Mouse (Mus musculus) layer of hippocampus, postnatal 25 days (tissue): ENCODE results near the gene Smad6. TPM values are rescaled to one million over a fixed set of nuclear protein-coding genes. Genes with fewer than 3 reads are reported as not detected.

Experiments
- DNase-seq, 2 experiments: peaks; one replicate each; pipeline ENCODE4 v3.0.0; 2022; ENCODE audit warnings: mixed read lengths in 2 of 2, low spot score in 1 of 2; ENCODE audit errors: extremely low spot score in 1 of 2
- total RNA-seq, 2 experiments: library from RNA; stranded (reverse); gene quantifications; 2 replicates each; pipeline ENCODE4 v1.2.3; 2021

Gene Smad6
- 1 to 10 TPM; 1.8 to 2.2 TPM for total RNA-seq

- peak; percentile 50 to 54 for DNase-seq
Observed at GRCm38 (mm10) chr9:64021853-64022561, at the start of gene Smad6. Gene Smad6, minus strand, starts transcription at chr9:64022059.

- DNase-seq: no peak
Observed at GRCm38 (mm10) chr9:64070674-64071073, 48.8 kb upstream of the Smad6 start.

GRCm38 (mm10) chr9:64069131-64069530 is 47.3 kb upstream of the Smad6 start:
- no peak for DNase-seq

GRCm38 (mm10) chr9:64068571-64068970 is 46.7 kb upstream of the Smad6 start:
- DNase-seq: no peak

- DNase-seq: no peak
Observed at GRCm38 (mm10) chr9:64067787-64068186, 45.9 kb upstream of the Smad6 start.

- DNase-seq: no peak
Observed at GRCm38 (mm10) chr9:64060033-64060539, 38.2 kb upstream of the Smad6 start.

GRCm38 (mm10) chr9:64057903-64058650 is 36.2 kb upstream of the Smad6 start:
- DNase-seq: no peak

- no peak for DNase-seq
Observed at GRCm38 (mm10) chr9:64055162-64055561, 33.3 kb upstream of the Smad6 start.

GRCm38 (mm10) chr9:64053786-64054185 is 31.9 kb upstream of the Smad6 start:
- no peak for DNase-seq

GRCm38 (mm10) chr9:64051241-64051640 is 29.4 kb upstream of the Smad6 start:
- DNase-seq: no peak

- DNase-seq: no peak
Observed at GRCm38 (mm10) chr9:64050513-64051065, 28.7 kb upstream of the Smad6 start.

- peak in 1 of 2 experiments; percentile 20 for DNase-seq
Observed at GRCm38 (mm10) chr9:64049471-64050380, 27.9 kb upstream of the Smad6 start.

- DNase-seq: no peak
Observed at GRCm38 (mm10) chr9:64045117-64045890, 23.4 kb upstream of the Smad6 start.

- DNase-seq: no peak
Observed at GRCm38 (mm10) chr9:64044343-64044742, 22.5 kb upstream of the Smad6 start.

GRCm38 (mm10) chr9:64042911-64043310 is 21.1 kb upstream of the Smad6 start:
- no peak for DNase-seq

- no peak for DNase-seq
Observed at GRCm38 (mm10) chr9:64042216-64042615, 20.4 kb upstream of the Smad6 start.

- DNase-seq: no peak
Observed at GRCm38 (mm10) chr9:64029908-64030631, 8.2 kb upstream of the Smad6 start.

GRCm38 (mm10) chr9:64025565-64025964 is 3.7 kb upstream of the Smad6 start:
- DNase-seq: peak in 1 of 2 experiments; percentile 37

- DNase-seq: no peak
Observed at GRCm38 (mm10) chr9:64024976-64025375, 3.1 kb upstream of the Smad6 start.
